Mouse (Mus musculus) T-helper 1 cell (primary cell): Measurements from ENCODE around the gene Kat2a.

Experiments
- in situ Hi-C: fragments of 300-600 bp; cut with MboI, MseI; formaldehyde crosslinking; loops from one replicate; pipeline ENCODE4 v1.15.1; 2025; ENCODE audit warnings: high pct_unique_total_duplicates

Gene Kat2a

GRCm38 (mm10) chr11:100710977-100711376, 1.3 kb downstream of the Kat2a start:
- in situ Hi-C loops, result loop anchor here (5.0 kb wide), 1 partner anchor 831 kb away; no protein-coding TSS in a partner anchor

GRCm38 (mm10) chr11:100710528-100710927, 1.7 kb downstream of the Kat2a start:
- in situ Hi-C loops, result loop anchor here (5.0 kb wide), 1 partner anchor 832 kb away; no protein-coding TSS in a partner anchor

GRCm38 (mm10) chr11:100709201-100709810, 3.0 kb downstream of the Kat2a start:
- in situ Hi-C loops, result no loop called here

- in situ Hi-C loops, result no loop called here
Measured at GRCm38 (mm10) chr11:100705095-100705747, 7.0 kb downstream of the Kat2a start.

GRCm38 (mm10) chr11:100703851-100704531, 8.3 kb downstream of the Kat2a start, which contains the start of gene Dhx58:
Gene Dhx58 (minus strand): TSS chr11:100704271.
- in situ Hi-C loops, result no loop called here

GRCm38 (mm10) chr11:100703366-100703765, 8.9 kb downstream of the Kat2a start:
- in situ Hi-C loops, result no loop called here

- in situ Hi-C loops, result no loop called here
Measured at GRCm38 (mm10) chr11:100702906-100703305, 9.4 kb downstream of the Kat2a start.

- in situ Hi-C loops, result no loop called here
Measured at GRCm38 (mm10) chr11:100702081-100702851, 10.0 kb downstream of the Kat2a start.

GRCm38 (mm10) chr11:100701301-100701700, 11.0 kb downstream of the Kat2a start:
- in situ Hi-C loops, result no loop called here

- in situ Hi-C loops, result no loop called here
Measured at GRCm38 (mm10) chr11:100700710-100701109, 11.6 kb downstream of the Kat2a start.

- in situ Hi-C loops, result loop anchor here (5.0 kb wide), 1 partner anchor 131 kb away; no protein-coding TSS in a partner anchor
Measured at GRCm38 (mm10) chr11:100697921-100698320, 14.3 kb downstream of the Kat2a start.

GRCm38 (mm10) chr11:100694926-100695325, 17.3 kb downstream of the Kat2a start:
- in situ Hi-C loops, result loop anchor here (5.0 kb wide), 1 partner anchor 128 kb away; no protein-coding TSS in a partner anchor

GRCm38 (mm10) chr11:100693154-100693553, 19.1 kb downstream of the Kat2a start:
- in situ Hi-C loops, result no loop called here

GRCm38 (mm10) chr11:100692164-100692616, 20.1 kb downstream of the Kat2a start, which contains the start of gene Zfp385c:
Gene Zfp385c (minus strand): TSS chr11:100692455.
- in situ Hi-C loops, result no loop called here

GRCm38 (mm10) chr11:100690389-100690788, 21.9 kb downstream of the Kat2a start:
- in situ Hi-C loops, result no loop called here

GRCm38 (mm10) chr11:100688443-100688842, 23.8 kb downstream of the Kat2a start:
- in situ Hi-C loops, result no loop called here

GRCm38 (mm10) chr11:100687265-100687664, 25.0 kb downstream of the Kat2a start:
- in situ Hi-C loops, result no loop called here

- in situ Hi-C loops, result no loop called here
Measured at GRCm38 (mm10) chr11:100685371-100685770, 26.9 kb downstream of the Kat2a start.

GRCm38 (mm10) chr11:100684084-100684483, 28.2 kb downstream of the Kat2a start:
- in situ Hi-C loops, result no loop called here

GRCm38 (mm10) chr11:100682526-100682925, 29.7 kb downstream of the Kat2a start:
- in situ Hi-C loops, result no loop called here

GRCm38 (mm10) chr11:100681826-100682225, 30.4 kb downstream of the Kat2a start:
- in situ Hi-C loops, result no loop called here
